Mouse (Mus musculus) kidney, postnatal 14 days (tissue): ENCODE measurements at regions not wholly inside any gene's neighbourhood (a gene's known extent, or its start where the extent isn't known, plus 50 kb on each side); places are given as distances from the start of the nearest gene placed in this dataset.

Experiments used
- DNase-seq: peaks from one replicate; pipeline ENCODE4 v3.0.0; 2022; ENCODE audit warnings: mixed read lengths

- no peak for DNase-seq
Observed at GRCm38 (mm10) chr6:98748618-98749017, 406.1 kb upstream of the Gm765 start.

- DNase-seq, result no peak
Observed at GRCm38 (mm10) chr6:98746976-98747375, 404.4 kb upstream of the Gm765 start.

- DNase-seq, result no peak
Observed at GRCm38 (mm10) chr6:98740447-98740846, 397.9 kb upstream of the Gm765 start.

- DNase-seq, result no peak
Observed at GRCm38 (mm10) chr6:98731010-98731530, 388.5 kb upstream of the Gm765 start.

GRCm38 (mm10) chr6:98726605-98727144 lies 384.1 kb upstream of the Gm765 start:
- DNase-seq, result no peak

- no peak for DNase-seq
Observed at GRCm38 (mm10) chr6:98704887-98705622, 362.5 kb upstream of the Gm765 start.

GRCm38 (mm10) chr6:98697571-98697970 lies 355.0 kb upstream of the Gm765 start:
- DNase-seq, result no peak

GRCm38 (mm10) chr6:98693411-98693810 lies 350.9 kb upstream of the Gm765 start:
- DNase-seq, result no peak

- DNase-seq, result no peak
Observed at GRCm38 (mm10) chr6:98690133-98690532, 347.6 kb upstream of the Gm765 start.

- no peak for DNase-seq
Observed at GRCm38 (mm10) chr6:98689395-98689794, 346.8 kb upstream of the Gm765 start.

GRCm38 (mm10) chr6:98688624-98689023 lies 346.1 kb upstream of the Gm765 start:
- no peak for DNase-seq

GRCm38 (mm10) chr6:98666388-98666989 lies 323.9 kb upstream of the Gm765 start:
- no peak for DNase-seq

GRCm38 (mm10) chr6:98651827-98652226 lies 309.3 kb upstream of the Gm765 start:
- no peak for DNase-seq

- no peak for DNase-seq
Observed at GRCm38 (mm10) chr6:98651315-98651714, 308.8 kb upstream of the Gm765 start.

GRCm38 (mm10) chr6:98640316-98640715 lies 297.8 kb upstream of the Gm765 start:
- no peak for DNase-seq

GRCm38 (mm10) chr6:98635816-98636215 lies 293.3 kb upstream of the Gm765 start:
- no peak for DNase-seq

- no peak for DNase-seq
Observed at GRCm38 (mm10) chr6:98632278-98633063, 289.9 kb upstream of the Gm765 start.

- DNase-seq, result no peak
Observed at GRCm38 (mm10) chr6:98631269-98631668, 288.7 kb upstream of the Gm765 start.

- no peak for DNase-seq
Observed at GRCm38 (mm10) chr6:98629646-98630045, 287.1 kb upstream of the Gm765 start.

GRCm38 (mm10) chr6:98626435-98626834 lies 283.9 kb upstream of the Gm765 start:
- no peak for DNase-seq

- DNase-seq, result no peak
Observed at GRCm38 (mm10) chr6:98620886-98621285, 278.3 kb upstream of the Gm765 start.

GRCm38 (mm10) chr6:98613030-98613429 lies 270.5 kb upstream of the Gm765 start:
- DNase-seq, result no peak

- no peak for DNase-seq
Observed at GRCm38 (mm10) chr6:98609133-98609532, 266.6 kb upstream of the Gm765 start.
